Mouse (Mus musculus): ENCODE results near the gene Plcb4.
A peak's percentile ranks its signal among the peaks of the same experiment; 100 is the strongest.

- TF ChIP-seq CTCF (IDR thresholded peaks at IDR 0.05) (no peak), EP300 (IDR thresholded peaks at IDR 0.05) (peak; percentile 68; the same call in 1 of the 2 replicates)
Measured at GRCm38 (mm10) chr2:135692568-135693488, 34.0 kb downstream of the Plcb4 start.

Measured in lung, postnatal 0 days (tissue).